Mouse (Mus musculus): Measurements from ENCODE around the gene Sesn3. TPM values are rescaled to one million over a fixed set of nuclear protein-coding genes. Genes with fewer than 3 reads are reported as not detected.

The Sesn3 gene
- total and polyA plus RNA-seq, 3 experiments: 1.5 to 6.0 TPM; not detected in 1

GRCm38 (mm10) chr9:14348416-14348815 is 73.5 kb downstream of the Sesn3 start (continued):
- TF ChIP-seq ETS1 (IDR thresholded peaks at IDR 0.05; ENCODE audit: low read depth, low read length) (no peak), CTCF (IDR thresholded peaks at IDR 0.05 in 2 of 3, conservative IDR thresholded peaks at IDR 0.05 in 1 of 3; ENCODE audit: control insufficient read depth in 1 of 3, insufficient read depth in 1 of 3, low read depth in 2 of 3, low read length in 3 of 3, poor library complexity in 1 of 3, severe bottlenecking in 1 of 3) (peak in 2 of 3 experiments; percentile 98 to 99), TAL1 (IDR thresholded peaks at IDR 0.05; ENCODE audit: low read length) (no peak), MEF2A (IDR thresholded peaks at IDR 0.05; ENCODE audit: extremely low read depth, insufficient replicate concordance, low read depth, low read length, poor library complexity, severe bottlenecking) (no peak), JUND (IDR thresholded peaks at IDR 0.05; ENCODE audit: low read depth, low read length) (peak; percentile 26; the same call in 1 of the 2 replicates)

- TF ChIP-seq MYC (IDR thresholded peaks at IDR 0.05; ENCODE audit: low read depth, low read length): no peak
- no peak for TF ChIP-seq TCF12 (IDR thresholded peaks at IDR 0.05; ENCODE audit: low read depth, low read length)
- TF ChIP-seq EP300 (IDR thresholded peaks at IDR 0.05; ENCODE audit: low read depth in 1 of 2, low read length in 2 of 2): no peak
- TF ChIP-seq GABPA (IDR thresholded peaks at IDR 0.05; ENCODE audit: low read depth, low read length): no peak
- no peak for TF ChIP-seq POLR2AphosphoS2 (IDR thresholded peaks at IDR 0.05; ENCODE audit: low read length)
- TF ChIP-seq E2F4 (IDR thresholded peaks at IDR 0.05; ENCODE audit: borderline replicate concordance, low read depth, low read length): no peak
- no peak for TF ChIP-seq NELFE (IDR thresholded peaks at IDR 0.05; ENCODE audit: low read depth, low read length)
- TF ChIP-seq TAL1 (IDR thresholded peaks at IDR 0.05; ENCODE audit: low read length): no peak
- no peak for TF ChIP-seq CHD1 (IDR thresholded peaks at IDR 0.05; ENCODE audit: low read depth, low read length)
- TF ChIP-seq JUND (IDR thresholded peaks at IDR 0.05; ENCODE audit: low read depth, low read length): no peak
- H3K79me2 ChIP-seq (ENCODE audit: control insufficient read depth, insufficient read depth, low read length, poor library complexity): no peaks in the 10 kb centered on the region
- H3K27me3 ChIP-seq (ENCODE audit: control insufficient read depth in 1 of 2, insufficient read depth in 2 of 2, low read length in 2 of 2): no peaks in the 10 kb centered on the region
- H3K4me1 ChIP-seq (ENCODE audit: control insufficient read depth in 1 of 2, insufficient read depth in 2 of 2, low read length in 2 of 2): 0 out of 4 replicates have a peak, but pooled peaks cover 0 to 6% of the 10 kb centered on the region in 2 experiments
- H3K9me3 ChIP-seq (replicated peaks; ENCODE audit: insufficient read depth, low read length): no peaks in the 10 kb centered on the region
- no peak overlapping the region for H3K4me3 ChIP-seq (ENCODE audit: control insufficient read depth in 1 of 2, insufficient read depth in 1 of 2, low read depth in 2 of 2, low read length in 2 of 2)
- DNase-seq (ENCODE audit: low read depth, low spot score): no peak
- H3K27ac ChIP-seq (ENCODE audit: control insufficient read depth, low read depth, low read length): no peak overlapping the region
- H3K9ac ChIP-seq (ENCODE audit: control insufficient read depth, low read depth, low read length, poor library complexity, severe bottlenecking): no peak overlapping the region
- no peaks in the 10 kb centered on the region for H3K36me3 ChIP-seq (ENCODE audit: control insufficient read depth in 1 of 2, insufficient read depth in 2 of 2, low read length in 2 of 2)
Observed at GRCm38 (mm10) chr9:14349380-14349779, 74.5 kb downstream of the Sesn3 start.

- Histone ChIP-seq H3K4me1 (ENCODE audit: control insufficient read depth in 1 of 2, insufficient read depth in 2 of 2, low read length in 2 of 2) (no peaks in the 10 kb centered on the region), H3K27ac (ENCODE audit: control insufficient read depth, low read depth, low read length) (no peak overlapping the region), H3K79me2 (ENCODE audit: control insufficient read depth, insufficient read depth, low read length, poor library complexity) (no peaks in the 10 kb centered on the region), H3K9ac (ENCODE audit: control insufficient read depth, low read depth, low read length, poor library complexity, severe bottlenecking) (no peak overlapping the region), H3K27me3 (ENCODE audit: control insufficient read depth in 1 of 2, insufficient read depth in 2 of 2, low read length in 2 of 2) (no peaks in the 10 kb centered on the region), H3K4me3 (ENCODE audit: control insufficient read depth in 1 of 2, insufficient read depth in 1 of 2, low read depth in 2 of 2, low read length in 2 of 2) (no peak overlapping the region), H3K9me3 (replicated peaks; ENCODE audit: insufficient read depth, low read length) (no peaks in the 10 kb centered on the region), H3K36me3 (ENCODE audit: control insufficient read depth in 1 of 2, insufficient read depth in 2 of 2, low read length in 2 of 2) (no peaks in the 10 kb centered on the region)
- TF ChIP-seq ZC3H11A (IDR thresholded peaks at IDR 0.05; ENCODE audit: low read depth, low read length) (no peak), POLR2AphosphoS2 (IDR thresholded peaks at IDR 0.05; ENCODE audit: low read length) (no peak; the same call in 1 of the 2 replicates), CTCF (IDR thresholded peaks at IDR 0.05 in 2 of 3, conservative IDR thresholded peaks at IDR 0.05 in 1 of 3; ENCODE audit: control insufficient read depth in 1 of 3, insufficient read depth in 1 of 3, low read depth in 2 of 3, low read length in 3 of 3, poor library complexity in 1 of 3, severe bottlenecking in 1 of 3) (peak in 1 of 3 experiments; percentile 8; a peak in 1 of 6 replicates), CHD1 (IDR thresholded peaks at IDR 0.05; ENCODE audit: low read depth, low read length) (no peak), CHD2 (IDR thresholded peaks at IDR 0.05; ENCODE audit: low read length) (no peak)
- DNase-seq (ENCODE audit: low read depth, low spot score): peak; percentile 66
Observed at GRCm38 (mm10) chr9:14350787-14351186, 75.9 kb downstream of the Sesn3 start.

Data from MEL (cell line).